Mouse (Mus musculus): Measurements from ENCODE around the gene Ly6g6e. TPM values are rescaled to one million over a fixed set of nuclear protein-coding genes. Genes with fewer than 3 reads are reported as not detected.
A peak's percentile ranks its signal among the peaks of the same experiment; 100 is the strongest.

Gene Ly6g6e
- polyA plus RNA-seq, 1 experiment from 2014 or later: not detected

DNA sequence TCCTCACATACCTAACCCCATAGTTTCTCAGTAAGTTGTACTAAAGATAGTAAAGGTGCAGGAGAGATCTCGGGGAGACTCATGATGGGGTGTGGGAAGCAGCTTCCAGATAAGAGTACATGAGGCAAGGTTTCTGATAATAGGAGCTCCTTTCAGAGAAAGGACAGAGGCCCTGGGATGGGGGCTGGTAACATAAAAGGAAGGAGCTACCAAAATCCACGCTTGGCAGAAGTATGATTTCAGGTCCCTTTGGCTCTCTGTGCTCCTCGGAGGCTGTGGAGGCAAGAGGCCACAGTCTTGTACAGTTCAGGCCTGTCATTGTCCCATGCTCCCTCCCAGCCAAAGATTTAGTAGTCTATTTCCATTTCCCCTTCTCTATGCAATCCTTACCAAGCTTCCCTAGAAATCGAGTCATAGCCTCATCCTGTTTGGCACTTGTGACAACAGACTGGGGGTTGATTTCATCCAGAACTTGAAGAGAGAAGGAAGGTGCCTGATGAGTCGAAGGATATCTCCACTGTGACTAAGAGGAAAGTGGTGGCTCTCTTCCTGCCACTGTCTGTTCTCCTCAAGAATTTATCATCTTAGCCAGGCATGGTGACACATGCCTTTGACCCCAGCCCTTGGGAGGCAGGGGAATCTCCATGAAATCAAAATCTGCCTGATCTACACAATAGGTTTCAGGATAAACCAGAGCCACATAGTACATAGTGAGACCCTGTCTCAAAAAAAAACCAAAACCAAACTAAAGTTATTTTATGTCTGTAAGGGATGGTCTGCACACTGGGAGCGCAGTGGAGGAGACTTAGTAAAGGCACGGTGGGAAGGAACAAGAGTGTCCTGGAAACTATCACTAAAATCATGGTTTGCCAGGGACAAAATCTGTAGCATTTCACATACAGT lies 31.5 kb upstream of the Ly6g6e start:
- Histone ChIP-seq H3K36me3 (no peaks in the 10 kb centered on the region), H3K27ac (no peak overlapping the region), H3K9me3 (replicated peaks) (no peaks in the 10 kb centered on the region), H3K9ac (peak overlapping the region; percentile 81), H3K4me3 (peak overlapping the region; percentile 53), H3K4me1 (peaks cover 38% of the 10 kb centered on the region), H3K27me3 (no peaks in the 10 kb centered on the region), H3K4me2 (replicated peaks) (peak overlapping the region; percentile 97)
- 84% methylated on average over 7 of the region's 7 CpGs for WGBS
- no peak for ATAC-seq (ENCODE audit: low FRiP score)

DNA sequence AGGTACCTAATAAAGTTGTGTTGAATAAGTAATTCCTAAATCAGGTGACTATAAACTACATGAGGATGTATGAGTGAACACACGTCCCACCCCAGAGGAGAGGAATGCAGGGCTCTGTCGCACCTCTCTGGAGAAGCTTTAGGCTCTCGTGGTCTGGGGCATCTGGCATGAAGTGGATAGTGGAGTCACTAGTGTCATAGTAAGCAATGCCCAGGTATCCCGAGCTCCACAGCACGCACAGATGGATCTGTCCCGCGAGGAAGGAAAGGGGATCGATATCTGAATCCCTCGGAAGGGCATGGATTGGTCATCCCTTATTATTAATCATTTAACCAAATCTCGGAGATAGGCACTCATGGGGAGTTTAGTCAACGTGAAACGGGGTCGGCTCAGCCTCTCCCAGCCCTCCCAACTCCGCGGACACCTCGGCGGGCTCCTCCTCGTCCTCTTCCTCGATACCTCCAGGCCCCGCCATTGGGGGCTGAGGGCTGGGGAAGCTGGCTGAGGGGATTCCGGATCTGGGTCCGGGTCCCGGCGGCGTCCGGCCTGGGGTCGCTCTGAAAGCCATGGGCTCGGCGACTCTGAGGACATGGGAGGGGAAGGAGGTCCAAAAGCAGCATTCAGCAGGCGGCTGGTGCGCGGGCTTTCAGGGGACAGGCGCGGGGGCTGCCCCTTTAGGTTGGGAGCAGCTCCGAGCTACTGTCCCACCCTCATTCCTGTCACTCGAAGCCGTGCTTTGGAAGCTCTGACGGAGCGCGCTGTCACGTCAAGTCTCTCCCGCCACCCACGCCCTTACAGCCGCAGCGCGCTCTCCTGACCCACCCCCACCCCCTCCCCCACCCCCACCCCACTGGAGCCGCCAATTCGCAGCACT lies 30.7 kb upstream of the Ly6g6e start:
- no peaks in the 10 kb centered on the region for H3K36me3 ChIP-seq
- H3K4me2 ChIP-seq (replicated peaks): peak overlapping the region; percentile 97
- WGBS: 7% methylated on average over 43 of the region's 48 CpGs
- H3K9ac ChIP-seq: peak overlapping the region; percentile 81
- H3K27ac ChIP-seq: peak overlapping the region; percentile 62
- peaks cover 42% of the 10 kb centered on the region for H3K4me1 ChIP-seq
- no peaks in the 10 kb centered on the region for H3K27me3 ChIP-seq
- no peaks in the 10 kb centered on the region for H3K9me3 ChIP-seq (replicated peaks)
- H3K4me3 ChIP-seq: peak overlapping the region; percentile 53
- ATAC-seq (ENCODE audit: low FRiP score): peak; percentile 68

DNA sequence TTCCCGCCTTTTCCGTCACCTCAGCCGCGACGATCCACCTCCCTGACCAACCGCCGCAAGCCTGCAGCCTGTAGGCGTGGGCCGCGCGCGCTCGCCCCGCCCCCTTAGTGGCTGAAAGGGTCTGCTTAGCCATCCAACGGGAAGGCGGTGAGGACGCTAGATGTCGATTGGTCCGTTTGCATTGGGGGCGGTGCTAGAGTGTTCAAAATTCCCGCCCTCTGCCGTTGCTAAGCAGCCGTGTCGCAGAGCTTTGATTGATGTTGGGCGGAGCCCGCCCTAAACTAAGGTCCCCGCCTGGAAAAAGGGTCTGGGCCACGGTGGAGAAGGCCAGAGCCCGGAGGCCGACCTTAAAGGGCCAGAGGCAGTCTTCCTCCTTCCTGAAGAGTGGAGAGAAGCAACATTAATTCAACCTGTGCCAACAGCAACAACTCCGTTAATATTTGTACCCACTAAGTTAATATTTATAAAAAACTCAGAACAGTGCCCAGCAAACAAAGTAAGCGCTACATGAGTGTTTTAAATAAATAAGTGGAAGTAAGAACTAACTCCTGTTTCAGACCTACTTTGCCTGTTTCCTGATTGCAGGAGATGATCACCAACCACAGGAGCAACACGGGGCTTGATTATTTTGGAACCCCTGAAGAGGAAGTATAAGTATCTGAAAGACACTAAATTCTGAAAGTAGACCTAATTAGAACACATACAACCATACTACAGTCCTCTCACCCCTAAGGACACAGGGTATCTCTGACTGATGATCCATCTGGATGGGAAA lies 29.8 kb upstream of the Ly6g6e start, which contains the start of gene Msh5:
Gene Msh5 (minus strand): TSS at position 65 of the 775 bp plus-strand sequence.
- ATAC-seq (ENCODE audit: low FRiP score): peak; percentile 98
- Histone ChIP-seq H3K4me1 (peaks cover 48% of the 10 kb centered on the region), H3K27ac (peak within 1 kb of the TSS; percentile 62), H3K4me3 (peak within 1 kb of the TSS; percentile 53), H3K4me2 (replicated peaks) (peak within 1 kb of the TSS; percentile 97), H3K27me3 (no peaks in the 10 kb centered on the region), H3K9me3 (replicated peaks) (no peaks in the 10 kb centered on the region), H3K36me3 (no peaks in the 10 kb centered on the region), H3K9ac (peak within 1 kb of the TSS; percentile 81)
- WGBS: 3% methylated on average over 33 of the region's 33 CpGs

- H3K27ac ChIP-seq: 0 out of 2 replicates have a peak overlapping the region, but pooled peaks have one; percentile 62
- no peaks in the 10 kb centered on the region for H3K36me3 ChIP-seq
- H3K4me2 ChIP-seq (replicated peaks): no peak overlapping the region
- H3K9me3 ChIP-seq (replicated peaks): no peaks in the 10 kb centered on the region
- H3K27me3 ChIP-seq: no peaks in the 10 kb centered on the region
- H3K4me3 ChIP-seq: no peak overlapping the region
- no peak for ATAC-seq (ENCODE audit: low FRiP score)
- no peak overlapping the region for H3K9ac ChIP-seq
- H3K4me1 ChIP-seq: peaks cover 54% of the 10 kb centered on the region
- WGBS: 41% methylated on average over 1 of the region's 1 CpGs
Measured at GRCm38 (mm10) chr17:35047688-35048087, 29.0 kb upstream of the Ly6g6e start.

DNA sequence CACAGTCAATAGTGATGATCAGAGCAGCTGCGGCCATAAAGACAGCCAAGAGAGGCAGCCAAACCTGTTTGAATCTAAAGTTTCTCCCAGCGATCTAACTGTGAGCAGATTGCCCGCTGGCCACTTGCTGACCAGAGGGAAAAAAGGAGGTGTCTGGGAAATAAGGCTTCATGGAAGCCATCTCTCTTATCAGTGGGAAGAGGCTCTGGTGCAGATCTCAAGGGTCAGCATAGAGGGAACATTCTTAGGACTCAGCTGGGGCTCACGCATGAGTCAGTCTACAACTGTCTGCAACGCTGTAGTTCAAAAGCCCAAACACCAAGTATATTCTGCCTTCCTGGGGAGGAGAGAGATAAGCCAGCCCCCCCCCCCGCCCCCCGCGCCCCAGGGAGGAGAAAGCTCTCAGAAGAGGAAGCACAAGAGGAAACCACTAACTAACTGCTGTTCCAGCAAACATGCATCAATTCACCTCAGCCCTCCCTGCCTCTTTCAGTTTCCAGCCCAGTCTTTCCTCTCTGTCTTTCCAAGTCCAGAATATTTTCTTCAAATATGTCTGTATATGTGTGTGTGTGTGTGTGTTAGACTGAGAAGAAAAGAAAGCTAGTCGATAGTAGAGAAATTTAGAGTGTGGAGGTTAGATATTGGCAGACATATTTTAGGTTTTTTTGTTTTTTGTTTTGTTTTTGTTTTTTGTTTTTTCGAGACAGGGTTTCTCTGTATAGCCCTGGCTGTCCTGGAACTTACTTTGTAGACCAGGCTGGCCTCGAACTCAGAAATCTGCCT lies 28.4 kb upstream of the Ly6g6e start:
- Histone ChIP-seq H3K4me3 (no peak overlapping the region), H3K36me3 (no peaks in the 10 kb centered on the region), H3K4me2 (replicated peaks) (0 out of 2 replicates have a peak overlapping the region, but pooled peaks have one; percentile 11), H3K4me1 (peaks cover 56% of the 10 kb centered on the region), H3K27ac (peak overlapping the region; percentile 62), H3K9ac (no peak overlapping the region), H3K27me3 (no peaks in the 10 kb centered on the region), H3K9me3 (replicated peaks) (no peaks in the 10 kb centered on the region)
- ATAC-seq (ENCODE audit: low FRiP score): no peak
- WGBS: 37% methylated on average over 11 of the region's 11 CpGs

DNA sequence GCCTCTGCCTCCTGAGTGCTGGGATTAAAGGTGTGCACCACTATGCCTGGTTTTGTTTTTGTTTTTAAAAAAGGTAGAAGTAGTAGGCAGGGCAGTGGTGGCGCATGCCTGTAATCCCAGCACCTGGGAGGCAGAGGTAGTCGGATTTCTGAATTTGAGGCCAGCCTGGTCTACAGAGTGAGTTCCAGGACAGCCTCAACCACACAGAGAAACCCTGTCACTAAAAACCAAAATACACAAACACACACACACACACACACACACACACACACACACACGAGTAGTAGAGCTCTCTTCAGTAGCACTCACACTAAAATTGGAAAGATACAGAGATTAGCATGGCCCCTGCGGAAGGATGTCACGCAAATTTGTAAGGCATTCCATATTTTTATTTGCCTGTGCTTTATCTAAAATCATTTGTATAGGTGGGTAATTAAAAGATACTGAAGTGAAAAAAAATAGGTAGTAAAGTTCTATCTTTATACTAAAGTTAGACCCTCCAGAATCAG lies 27.7 kb upstream of the Ly6g6e start:
- Histone ChIP-seq H3K36me3 (peaks cover 4% of the 10 kb centered on the region), H3K9ac (no peak overlapping the region), H3K27ac (peak overlapping the region; percentile 93; the same call in 1 of the 2 replicates), H3K9me3 (replicated peaks) (no peaks in the 10 kb centered on the region), H3K4me1 (peaks cover 56% of the 10 kb centered on the region), H3K4me2 (replicated peaks) (peak overlapping the region; percentile 79), H3K4me3 (no peak overlapping the region), H3K27me3 (no peaks in the 10 kb centered on the region)
- no peak for ATAC-seq (ENCODE audit: low FRiP score)
- 79% methylated on average over 5 of the region's 5 CpGs for WGBS

DNA sequence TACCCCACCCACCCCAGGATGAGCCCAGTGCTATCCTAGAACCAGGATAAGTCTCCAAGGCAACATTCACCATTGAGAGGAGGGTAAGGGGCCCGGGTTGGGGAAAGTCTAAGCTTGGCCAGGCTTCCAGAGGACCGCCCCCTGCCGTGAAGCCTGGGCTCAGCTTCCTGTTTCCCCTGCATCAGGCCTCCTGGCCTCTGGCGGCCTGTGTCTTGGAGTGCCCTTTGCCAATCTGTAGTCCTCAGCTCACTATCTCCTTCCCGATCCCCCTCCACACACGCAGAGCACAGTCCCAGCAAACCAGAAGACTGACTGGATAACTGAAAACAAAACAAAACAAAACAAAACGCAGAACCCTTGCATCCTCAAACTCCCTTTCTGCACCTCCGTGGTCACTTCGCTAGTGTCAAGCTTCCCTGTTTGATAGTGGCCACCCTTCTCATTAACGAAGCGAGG lies 27.1 kb upstream of the Ly6g6e start, which contains the start of gene Clic1:
Gene Clic1 (plus strand): TSS at position 406 of the 456 bp plus-strand sequence.
- ATAC-seq (ENCODE audit: low FRiP score): 0 out of 2 replicates have a peak, but pooled peaks have one; percentile 20

DNA sequence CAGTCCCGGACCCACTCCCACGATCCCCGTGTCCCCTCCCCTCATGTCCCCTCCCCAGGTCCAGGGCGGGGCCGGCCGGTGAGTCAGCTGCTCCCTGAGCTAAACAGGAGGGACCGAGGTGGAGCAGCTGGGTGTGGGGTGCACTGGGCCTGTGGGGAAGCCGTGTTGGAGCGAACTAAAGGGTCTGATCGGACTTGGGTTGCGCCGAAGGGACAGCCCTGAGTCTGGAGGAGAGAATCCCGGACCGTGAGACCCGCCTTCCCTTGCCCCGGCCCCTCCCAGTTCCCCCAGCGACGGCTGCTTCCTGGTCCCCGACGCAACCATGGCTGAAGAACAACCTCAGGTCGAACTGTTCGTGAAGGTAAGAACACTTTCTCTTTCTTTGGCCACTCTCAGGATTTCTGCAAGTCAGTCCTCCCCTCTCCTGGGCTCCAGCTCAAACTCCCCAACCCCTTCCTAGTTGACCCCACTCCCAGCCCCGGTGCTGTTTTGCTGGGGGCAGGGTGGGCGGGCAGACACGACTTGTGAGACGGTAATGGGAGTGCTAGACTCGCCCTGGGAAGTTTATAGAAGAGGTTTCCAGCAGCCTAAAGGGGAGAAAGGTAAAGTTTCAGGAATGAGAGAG lies 26.5 kb upstream of the Ly6g6e start:
- Histone ChIP-seq H3K27me3 (no peaks in the 10 kb centered on the region), H3K9ac (peak overlapping the region; percentile 79), H3K4me3 (peak overlapping the region; percentile 55), H3K27ac (peak overlapping the region; percentile 93), H3K36me3 (peaks cover 14% of the 10 kb centered on the region), H3K4me2 (replicated peaks) (peak overlapping the region; percentile 79), H3K4me1 (peaks cover 54% of the 10 kb centered on the region), H3K9me3 (replicated peaks) (no peaks in the 10 kb centered on the region)
- no peak for ATAC-seq (ENCODE audit: low FRiP score)
- WGBS: under 1% methylated on average over 27 of the region's 27 CpGs

More for the DNA sequence above, 27.1 kb upstream of the Ly6g6e start, which contains the start of gene Clic1:
- no peaks in the 10 kb centered on the region for H3K27me3 ChIP-seq
- H3K9me3 ChIP-seq (replicated peaks): no peaks in the 10 kb centered on the region
- H3K36me3 ChIP-seq: peaks cover 9% of the 10 kb centered on the region
- H3K4me3 ChIP-seq: peak within 1 kb of the TSS; percentile 55
- H3K4me1 ChIP-seq: peaks cover 56% of the 10 kb centered on the region
- peak within 1 kb of the TSS; percentile 79 for H3K4me2 ChIP-seq (replicated peaks)
- peak within 1 kb of the TSS; percentile 79 for H3K9ac ChIP-seq
- WGBS: 2% methylated on average over 11 of the region's 11 CpGs
- peak within 1 kb of the TSS; percentile 93 for H3K27ac ChIP-seq

DNA sequence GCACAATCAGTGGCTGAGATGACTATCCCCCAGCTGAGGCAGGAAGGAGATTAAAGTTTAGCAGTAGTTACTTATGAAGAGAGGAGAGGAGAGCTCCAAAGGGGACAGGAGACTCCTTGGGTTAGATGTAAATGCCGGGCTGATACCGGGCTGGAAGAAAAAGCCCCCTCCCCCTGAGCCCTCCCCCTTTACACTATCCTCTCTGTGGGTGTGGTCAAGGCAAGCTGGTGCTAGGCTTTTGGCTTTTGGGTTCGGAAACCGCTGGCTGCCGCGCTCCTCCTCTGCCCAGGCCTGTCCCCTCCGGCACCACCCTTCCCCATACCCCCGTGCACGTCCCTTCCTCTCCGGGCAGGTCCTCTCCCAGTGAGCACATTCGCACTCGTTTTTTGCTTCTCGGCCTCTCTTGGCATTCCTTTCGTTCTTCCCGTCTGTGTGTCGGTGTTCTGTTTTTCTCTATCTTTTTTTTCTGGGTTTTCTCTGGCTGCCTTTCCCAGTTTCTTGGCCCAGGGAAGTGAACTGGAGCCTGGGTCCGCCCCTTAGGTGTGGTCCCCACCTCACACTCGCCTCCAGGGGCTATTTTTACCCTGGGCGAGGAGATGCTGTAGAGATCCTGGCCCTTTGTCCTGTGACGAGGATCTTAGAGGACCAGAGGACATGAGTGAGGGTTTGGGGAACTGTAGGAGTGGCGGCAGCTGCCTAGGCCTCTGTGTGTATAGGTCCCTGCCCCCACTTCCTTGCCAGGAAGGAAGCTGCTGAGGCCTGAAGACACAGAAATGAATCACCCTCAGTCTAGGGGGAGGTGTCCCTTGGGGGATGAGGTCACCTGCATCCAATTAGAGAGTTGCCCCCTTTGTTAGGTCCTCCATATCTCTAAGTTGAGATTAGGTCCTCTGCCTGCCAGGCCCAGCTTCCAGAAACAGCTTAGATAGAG lies 25.3 kb upstream of the Ly6g6e start:
- peak overlapping the region; percentile 55 for H3K4me3 ChIP-seq
- peak overlapping the region; percentile 79 for H3K4me2 ChIP-seq (replicated peaks)
- peak overlapping the region; percentile 79 for H3K9ac ChIP-seq
- peak overlapping the region; percentile 93 for H3K27ac ChIP-seq
- WGBS: 2% methylated on average over 20 of the region's 21 CpGs
- ATAC-seq (ENCODE audit: low FRiP score): peak; percentile 59
- no peaks in the 10 kb centered on the region for H3K9me3 ChIP-seq (replicated peaks)
- H3K4me1 ChIP-seq: peaks cover 46% of the 10 kb centered on the region
- peaks cover 24% of the 10 kb centered on the region for H3K36me3 ChIP-seq
- no peaks in the 10 kb centered on the region for H3K27me3 ChIP-seq

Measured in hindbrain, embryonic 12.5 days (tissue).